Mouse (Mus musculus): ENCODE results near the gene Runx2. TPM values are rescaled to one million over a fixed set of nuclear protein-coding genes. Genes with fewer than 3 reads are reported as not detected.

Runx2 gene
- polyA plus RNA-seq, 2 experiments, result 16.5 to 27.5 TPM

- Histone ChIP-seq H3K9me3 (ENCODE audit: control insufficient read depth, low read length) (no peaks in the 10 kb centered on the region), H3K36me3 (ENCODE audit: control insufficient read depth, insufficient read depth, low read length) (no peaks in the 10 kb centered on the region; the same call in 1 of the 2 replicates), H3K27ac (replicated peaks; ENCODE audit: low read depth, low read length) (no peak overlapping the region), H3K27me3 (ENCODE audit: control insufficient read depth, insufficient read depth, low read length) (no peaks in the 10 kb centered on the region), H3K4me1 (ENCODE audit: control insufficient read depth, insufficient read depth, low read length) (no peaks in the 10 kb centered on the region), H3K9ac (ENCODE audit: low read depth, low read length, severe bottlenecking) (no peak overlapping the region), H3K4me2 (replicated peaks; ENCODE audit: low read depth, low read length, severe bottlenecking) (no peak overlapping the region), H3K4me3 (replicated peaks; ENCODE audit: low read length) (no peak overlapping the region)
- no peak for TF ChIP-seq POLR2A (IDR thresholded peaks at IDR 0.05; ENCODE audit: borderline replicate concordance, extremely low read depth, insufficient read depth, insufficient read length)
- DNase-seq (ENCODE audit: low spot score), result no peak
- ATAC-seq (ENCODE audit: low FRiP score, low read depth), result no peak
- 67% methylated on average over 3 of the region's 3 CpGs for WGBS
Measured at GRCm38 (mm10) chr17:44797331-44797730, 17.3 kb downstream of the Runx2 start.

DNA sequence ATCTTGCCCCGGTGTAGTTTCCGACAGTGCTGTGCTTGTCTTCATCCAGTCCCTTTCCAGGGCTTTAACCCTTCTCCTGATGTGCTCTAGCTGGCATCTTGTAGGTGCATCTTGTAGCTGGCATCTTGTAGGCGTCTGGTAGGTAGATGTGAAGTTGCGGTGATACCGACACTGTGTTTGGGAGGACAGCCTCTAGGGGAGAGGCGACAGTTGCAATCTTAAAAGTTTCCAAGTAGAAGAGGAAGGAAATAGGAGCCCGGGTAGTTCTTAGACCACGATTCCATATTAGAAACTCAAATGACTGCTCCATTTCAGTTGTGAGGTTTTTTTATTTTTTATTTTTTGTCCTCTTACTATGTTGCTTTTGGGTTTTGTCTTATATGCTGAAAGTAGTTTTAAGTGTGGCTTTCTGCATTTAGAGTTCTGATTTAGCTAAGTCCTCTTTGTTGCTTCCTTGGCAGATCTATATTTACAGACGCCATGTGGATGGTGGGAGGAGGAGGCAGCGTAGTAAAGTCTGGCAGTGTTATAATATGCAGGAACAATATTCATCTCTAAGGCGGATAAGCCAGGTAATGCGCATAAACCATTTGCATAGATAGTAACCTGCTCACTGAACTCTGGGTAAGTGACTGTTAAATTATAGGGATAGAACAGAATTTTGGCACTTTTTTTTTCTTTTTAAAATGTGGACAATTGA lies 22.2 kb downstream of the Runx2 start:
- no peak for TF ChIP-seq POLR2A (IDR thresholded peaks at IDR 0.05; ENCODE audit: borderline replicate concordance, extremely low read depth, insufficient read depth, insufficient read length)
- no peaks in the 10 kb centered on the region for H3K9me3 ChIP-seq (ENCODE audit: control insufficient read depth, low read length)
- H3K9ac ChIP-seq (ENCODE audit: low read depth, low read length, severe bottlenecking), result no peak overlapping the region
- no peaks in the 10 kb centered on the region for H3K36me3 ChIP-seq (ENCODE audit: control insufficient read depth, insufficient read depth, low read length)
- H3K27ac ChIP-seq (replicated peaks; ENCODE audit: low read depth, low read length), result no peak overlapping the region
- DNase-seq (ENCODE audit: low spot score) (no peak), ATAC-seq (ENCODE audit: low FRiP score, low read depth) (no peak)
- H3K4me1 ChIP-seq (ENCODE audit: control insufficient read depth, insufficient read depth, low read length), result no peaks in the 10 kb centered on the region
- no peak overlapping the region for H3K4me3 ChIP-seq (replicated peaks; ENCODE audit: low read length)
- no peaks in the 10 kb centered on the region for H3K27me3 ChIP-seq (ENCODE audit: control insufficient read depth, insufficient read depth, low read length)
- 90% methylated on average over 12 of the region's 12 CpGs for WGBS
- H3K4me2 ChIP-seq (replicated peaks; ENCODE audit: low read depth, low read length, severe bottlenecking), result no peak overlapping the region

- no peaks in the 10 kb centered on the region for H3K36me3 ChIP-seq (ENCODE audit: control insufficient read depth, insufficient read depth, low read length)
- TF ChIP-seq POLR2A (IDR thresholded peaks at IDR 0.05; ENCODE audit: borderline replicate concordance, extremely low read depth, insufficient read depth, insufficient read length), result no peak
- H3K4me2 ChIP-seq (replicated peaks; ENCODE audit: low read depth, low read length, severe bottlenecking), result no peak overlapping the region
- 77% methylated on average over 5 of the region's 5 CpGs for WGBS
- no peak overlapping the region for H3K4me3 ChIP-seq (replicated peaks; ENCODE audit: low read length)
- no peaks in the 10 kb centered on the region for H3K4me1 ChIP-seq (ENCODE audit: control insufficient read depth, insufficient read depth, low read length)
- H3K27ac ChIP-seq (replicated peaks; ENCODE audit: low read depth, low read length), result no peak overlapping the region
- DNase-seq (ENCODE audit: low spot score) (no peak), ATAC-seq (ENCODE audit: low FRiP score, low read depth) (no peak)
- H3K9ac ChIP-seq (ENCODE audit: low read depth, low read length, severe bottlenecking), result no peak overlapping the region
- no peaks in the 10 kb centered on the region for H3K9me3 ChIP-seq (ENCODE audit: control insufficient read depth, low read length)
- H3K27me3 ChIP-seq (ENCODE audit: control insufficient read depth, insufficient read depth, low read length), result no peaks in the 10 kb centered on the region
Measured at GRCm38 (mm10) chr17:44788982-44789747, 25.4 kb downstream of the Runx2 start.

- TF ChIP-seq POLR2A (IDR thresholded peaks at IDR 0.05; ENCODE audit: borderline replicate concordance, extremely low read depth, insufficient read depth, insufficient read length), result no peak
- H3K9me3 ChIP-seq (ENCODE audit: control insufficient read depth, low read length), result no peaks in the 10 kb centered on the region
- H3K4me1 ChIP-seq (ENCODE audit: control insufficient read depth, insufficient read depth, low read length), result peaks cover 2% of the 10 kb centered on the region; the same call in 1 of the 2 replicates
- H3K36me3 ChIP-seq (ENCODE audit: control insufficient read depth, insufficient read depth, low read length), result no peaks in the 10 kb centered on the region
- H3K4me3 ChIP-seq (replicated peaks; ENCODE audit: low read length), result no peak overlapping the region
- no peaks in the 10 kb centered on the region for H3K27me3 ChIP-seq (ENCODE audit: control insufficient read depth, insufficient read depth, low read length)
- no peak overlapping the region for H3K9ac ChIP-seq (ENCODE audit: low read depth, low read length, severe bottlenecking)
- H3K27ac ChIP-seq (replicated peaks; ENCODE audit: low read depth, low read length), result no peak overlapping the region
- DNase-seq (ENCODE audit: low spot score) (no peak), ATAC-seq (ENCODE audit: low FRiP score, low read depth) (no peak)
- WGBS, result 78% methylated on average over 2 of the region's 2 CpGs
- no peak overlapping the region for H3K4me2 ChIP-seq (replicated peaks; ENCODE audit: low read depth, low read length, severe bottlenecking)
Measured at GRCm38 (mm10) chr17:44783143-44783542, 31.5 kb downstream of the Runx2 start.

DNA sequence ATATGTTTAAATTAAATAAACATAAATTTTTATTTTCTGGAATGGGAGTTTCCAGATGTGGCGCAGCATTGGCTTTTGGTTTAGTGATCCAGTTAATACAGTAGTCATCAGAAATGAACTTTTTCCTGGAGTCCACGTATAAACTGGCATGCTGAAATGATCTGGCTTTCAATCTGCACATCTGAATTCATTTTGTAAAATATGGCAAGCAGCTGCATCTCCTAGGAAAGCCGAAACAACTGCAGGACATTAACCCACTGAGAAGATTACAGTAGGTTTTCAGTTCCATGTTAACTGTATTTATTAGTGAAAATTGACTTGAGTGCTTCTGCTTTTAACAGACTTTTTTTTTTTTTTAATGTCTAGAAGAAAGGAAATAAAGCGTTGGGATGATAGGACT lies 32.2 kb downstream of the Runx2 start:
- WGBS, result 53% methylated on average over 4 of the region's 4 CpGs
- TF ChIP-seq POLR2A (IDR thresholded peaks at IDR 0.05; ENCODE audit: borderline replicate concordance, extremely low read depth, insufficient read depth, insufficient read length), result no peak
- ATAC-seq (ENCODE audit: low FRiP score, low read depth), result no peak
- Histone ChIP-seq H3K9me3 (ENCODE audit: control insufficient read depth, low read length) (no peaks in the 10 kb centered on the region), H3K4me2 (replicated peaks; ENCODE audit: low read depth, low read length, severe bottlenecking) (no peak overlapping the region), H3K27me3 (ENCODE audit: control insufficient read depth, insufficient read depth, low read length) (no peaks in the 10 kb centered on the region), H3K4me1 (ENCODE audit: control insufficient read depth, insufficient read depth, low read length) (peaks cover 5% of the 10 kb centered on the region; the same call in 1 of the 2 replicates), H3K4me3 (replicated peaks; ENCODE audit: low read length) (no peak overlapping the region), H3K9ac (ENCODE audit: low read depth, low read length, severe bottlenecking) (no peak overlapping the region), H3K27ac (replicated peaks; ENCODE audit: low read depth, low read length) (no peak overlapping the region), H3K36me3 (ENCODE audit: control insufficient read depth, insufficient read depth, low read length) (no peaks in the 10 kb centered on the region)
- DNase-seq (ENCODE audit: low spot score), result peak; percentile 26
